Mouse (Mus musculus) brain, embryonic 14.5 days (tissue): ENCODE data around the gene Cfap65.

Source experiments
- CTCF ChIP-seq: fragments of 200-500 bp; IDR thresholded peaks from 2 replicates; pipeline ENCODE4 v1.5.1; 2012; ENCODE audit warnings: inconsistent platforms, mild to moderate bottlenecking, moderate library complexity, borderline replicate concordance; ENCODE audit not compliant: insufficient read depth, insufficient read length; ENCODE audit errors: extremely low read depth
- POLR2A ChIP-seq: fragments of 200-500 bp; IDR thresholded peaks from 2 replicates; pipeline ENCODE4 v1.6.1; 2012; ENCODE audit warnings: mild to moderate bottlenecking, inconsistent platforms, borderline replicate concordance; ENCODE audit not compliant: poor library complexity, insufficient read depth, insufficient read length, severe bottlenecking; ENCODE audit errors: extremely low read depth

DNA sequence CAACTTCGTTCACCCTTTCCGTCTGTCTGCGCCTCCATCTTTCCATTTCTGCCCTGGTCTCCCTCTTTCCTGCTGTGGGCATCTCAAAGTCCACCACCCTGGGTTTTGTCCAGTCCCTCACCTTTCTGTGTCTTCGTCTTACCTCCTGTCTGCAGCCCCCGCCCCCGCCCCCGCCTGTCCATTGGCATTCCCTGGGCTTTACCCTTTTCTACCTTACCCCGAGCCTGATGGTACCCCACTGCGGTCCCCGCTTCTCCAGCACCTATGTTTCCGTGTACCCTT lies 79.0 kb downstream of the Cfap65 start:
- TF ChIP-seq POLR2A (no peak), CTCF (no peak)
